Mouse (Mus musculus): ENCODE results near the gene Stxbp3. TPM values are rescaled to one million over a fixed set of nuclear protein-coding genes. Genes with fewer than 3 reads are reported as not detected.
"Not testable (repeated sequence)": the region's sequence is repeated elsewhere in the genome, so short reads cannot be mapped to it uniquely, and the experiment has no call there.

Gene Stxbp3
- polyA plus RNA-seq, 1 experiment: 21.5 TPM

DNA sequence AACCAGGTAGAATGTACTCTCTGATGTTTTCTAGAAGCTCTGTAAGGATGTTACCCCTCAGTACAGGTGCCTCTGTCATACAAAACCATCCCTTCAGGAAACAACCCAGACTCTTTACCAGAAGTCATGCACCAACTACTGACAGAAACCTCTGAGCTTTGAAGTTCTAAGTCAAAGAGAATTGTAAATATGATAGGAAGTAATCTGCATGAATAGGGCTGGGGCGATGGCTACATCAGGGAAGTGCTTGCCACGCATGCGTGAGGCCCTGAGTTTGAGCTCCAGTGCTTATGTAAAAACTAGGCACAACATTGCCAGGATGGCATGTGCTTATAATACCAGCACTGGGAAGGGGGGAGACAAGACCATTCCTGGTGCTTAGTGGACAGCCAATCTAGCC, 25.4 kb upstream of the Stxbp3 start:
- H3K4me3 ChIP-seq (ENCODE audit: insufficient read depth, low read depth, low read length): no peak overlapping the region
- peak overlapping the region; percentile 75 for H3K27ac ChIP-seq (replicated peaks; ENCODE audit: low read depth, low read length)
- H3K4me1 ChIP-seq (ENCODE audit: control insufficient read depth, insufficient read depth, insufficient read length, low read length): no peaks in the 10 kb centered on the region

DNA sequence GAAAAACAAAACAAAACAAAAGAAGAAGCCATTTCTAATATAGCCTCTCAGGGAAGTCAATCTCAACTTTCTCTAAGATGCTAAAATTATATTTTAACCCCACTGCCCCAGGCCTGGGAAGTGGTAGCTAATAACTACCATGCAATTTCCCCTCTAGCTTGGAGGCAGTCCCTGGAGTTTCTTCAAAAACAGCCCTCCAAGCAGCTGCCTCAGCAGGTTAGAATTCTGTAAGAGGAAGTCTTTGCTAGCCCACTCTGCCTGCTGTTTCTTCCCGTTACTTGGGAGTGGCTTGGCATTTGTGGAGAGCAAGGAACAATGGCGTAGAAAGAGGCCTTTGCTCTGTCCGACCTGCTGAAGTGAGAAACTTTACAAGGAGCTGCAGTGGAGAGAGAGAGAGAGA, 24.8 kb upstream of the Stxbp3 start:
- Histone ChIP-seq H3K4me1 (ENCODE audit: control insufficient read depth, insufficient read depth, insufficient read length, low read length) (no peaks in the 10 kb centered on the region), H3K27ac (replicated peaks; ENCODE audit: low read depth, low read length) (peak overlapping the region; percentile 75), H3K4me3 (ENCODE audit: insufficient read depth, low read depth, low read length) (no peak overlapping the region)

- no peak overlapping the region for H3K27ac ChIP-seq (replicated peaks; ENCODE audit: low read depth, low read length)
- H3K4me1 ChIP-seq (ENCODE audit: control insufficient read depth, insufficient read depth, insufficient read length, low read length): no peaks in the 10 kb centered on the region
- H3K4me3 ChIP-seq (ENCODE audit: insufficient read depth, low read depth, low read length): no peak overlapping the region
Measured at GRCm38 (mm10) chr3:108863091-108863490, 22.8 kb upstream of the Stxbp3 start.

GRCm38 (mm10) chr3:108862282-108862681, 22.0 kb upstream of the Stxbp3 start:
- not testable (repeated sequence) for H3K4me3 ChIP-seq (ENCODE audit: insufficient read depth, low read depth, low read length); H3K4me1 ChIP-seq (ENCODE audit: control insufficient read depth, insufficient read depth, insufficient read length, low read length)

DNA sequence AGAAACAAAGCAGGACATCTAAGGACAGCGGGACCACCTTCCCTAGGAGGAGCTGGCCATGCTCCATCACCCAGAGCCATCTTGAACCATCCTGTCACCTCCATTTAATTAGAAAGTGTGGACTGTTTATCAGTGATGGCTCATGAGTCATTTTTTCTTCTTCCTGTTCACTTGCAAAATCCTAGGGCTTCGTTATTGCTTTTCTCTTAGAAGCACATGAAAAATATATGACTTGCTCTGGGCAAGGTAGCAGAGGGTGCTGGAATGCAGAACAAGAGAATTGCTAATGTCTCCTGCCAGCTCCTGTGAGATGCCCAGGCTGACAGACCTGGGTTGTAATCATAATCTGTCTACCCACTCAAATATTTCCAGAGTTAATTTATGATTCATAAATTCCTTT, 20.5 kb upstream of the Stxbp3 start:
- Histone ChIP-seq H3K27ac (replicated peaks; ENCODE audit: low read depth, low read length) (no peak overlapping the region), H3K4me1 (ENCODE audit: control insufficient read depth, insufficient read depth, insufficient read length, low read length) (no peaks in the 10 kb centered on the region; the same call in 1 of the 2 replicates), H3K4me3 (ENCODE audit: insufficient read depth, low read depth, low read length) (no peak overlapping the region)

More at GRCm38 (mm10) chr3:108862282-108862681, 22.0 kb upstream of the Stxbp3 start:
- not testable (repeated sequence) for H3K27ac ChIP-seq (replicated peaks; ENCODE audit: low read depth, low read length)

GRCm38 (mm10) chr3:108858231-108858770, 18.0 kb upstream of the Stxbp3 start:
- Histone ChIP-seq H3K27ac (replicated peaks; ENCODE audit: low read depth, low read length) (peak overlapping the region; percentile 71), H3K4me3 (ENCODE audit: insufficient read depth, low read depth, low read length) (no peak overlapping the region), H3K4me1 (ENCODE audit: control insufficient read depth, insufficient read depth, insufficient read length, low read length) (peaks cover 3% of the 10 kb centered on the region; the same call in 1 of the 2 replicates)

- Histone ChIP-seq H3K27ac (replicated peaks; ENCODE audit: low read depth, low read length) (peak overlapping the region; percentile 71), H3K4me3 (ENCODE audit: insufficient read depth, low read depth, low read length) (no peak overlapping the region), H3K4me1 (ENCODE audit: control insufficient read depth, insufficient read depth, insufficient read length, low read length) (peaks cover 3% of the 10 kb centered on the region; the same call in 1 of the 2 replicates)
Measured at GRCm38 (mm10) chr3:108857714-108858113, 17.4 kb upstream of the Stxbp3 start.

GRCm38 (mm10) chr3:108857124-108857470, 16.8 kb upstream of the Stxbp3 start:
- Histone ChIP-seq H3K27ac (replicated peaks; ENCODE audit: low read depth, low read length) (0 out of 2 replicates have a peak overlapping the region, but pooled peaks have one; percentile 0), H3K4me3 (ENCODE audit: insufficient read depth, low read depth, low read length) (no peak overlapping the region), H3K4me1 (ENCODE audit: control insufficient read depth, insufficient read depth, insufficient read length, low read length) (peaks cover 3% of the 10 kb centered on the region; the same call in 1 of the 2 replicates)

DNA sequence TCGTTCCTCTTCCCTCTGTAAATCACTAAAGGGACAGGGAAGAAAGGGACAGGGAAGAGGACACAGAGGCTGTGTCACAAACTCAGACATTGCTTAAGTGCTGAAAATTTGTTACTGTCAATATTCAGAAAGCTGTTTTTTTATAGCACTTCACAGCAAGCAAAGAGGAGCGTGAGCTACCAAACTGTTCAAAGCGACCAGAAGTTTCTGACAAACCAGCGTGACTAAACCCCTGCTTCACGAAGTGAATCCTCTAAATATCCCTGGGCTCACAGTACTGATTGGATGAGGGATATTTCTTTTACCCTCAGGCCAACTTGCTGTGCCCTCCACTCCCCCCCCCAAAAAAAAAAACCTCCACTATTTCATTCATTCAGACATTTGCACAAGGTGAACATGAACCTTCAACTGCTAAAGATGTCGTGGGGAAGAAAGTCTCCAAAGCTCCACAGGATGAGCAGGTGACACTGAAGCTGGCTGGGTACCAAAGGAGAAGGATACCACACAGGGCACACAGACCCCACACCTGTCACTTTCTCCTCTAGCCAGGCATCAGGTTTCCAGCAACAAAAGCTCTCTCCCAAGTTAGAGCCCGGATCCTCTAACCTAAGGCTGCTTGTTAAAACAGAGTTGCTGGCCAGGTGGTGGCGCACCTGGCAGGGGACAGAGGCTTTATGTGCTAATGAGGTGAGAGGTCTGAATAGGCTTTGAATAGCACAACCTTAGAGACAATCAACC, 16.2 kb upstream of the Stxbp3 start:
- peaks cover 3% of the 10 kb centered on the region; the same call in 1 of the 2 replicates for H3K4me1 ChIP-seq (ENCODE audit: control insufficient read depth, insufficient read depth, insufficient read length, low read length)
- peak overlapping the region; percentile 71 for H3K27ac ChIP-seq (replicated peaks; ENCODE audit: low read depth, low read length)
- no peak overlapping the region for H3K4me3 ChIP-seq (ENCODE audit: insufficient read depth, low read depth, low read length)

DNA sequence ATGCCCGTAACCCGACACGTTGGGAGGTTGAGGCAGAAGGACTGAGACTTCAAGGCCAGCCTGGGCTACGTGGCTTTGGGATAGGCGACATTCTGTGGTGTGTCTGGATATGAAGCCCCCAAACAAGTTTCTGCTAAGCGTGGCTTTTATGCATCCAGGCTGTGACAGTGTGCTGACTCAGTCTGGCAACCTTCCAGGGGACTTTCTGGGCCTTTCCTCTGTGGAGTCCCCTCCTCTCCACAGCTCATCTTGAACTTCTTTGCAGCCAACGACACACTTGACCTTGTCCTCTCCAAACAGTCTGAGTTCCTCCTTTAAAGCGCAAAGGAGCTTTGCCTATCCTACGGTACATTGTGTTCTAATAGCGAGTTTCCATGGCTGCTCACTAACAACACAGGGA, 15.5 kb upstream of the Stxbp3 start:
- H3K4me3 ChIP-seq (ENCODE audit: insufficient read depth, low read depth, low read length): no peak overlapping the region
- peaks cover 3% of the 10 kb centered on the region; the same call in 1 of the 2 replicates for H3K4me1 ChIP-seq (ENCODE audit: control insufficient read depth, insufficient read depth, insufficient read length, low read length)
- peak overlapping the region; percentile 80 for H3K27ac ChIP-seq (replicated peaks; ENCODE audit: low read depth, low read length)

GRCm38 (mm10) chr3:108855371-108855770, 15.0 kb upstream of the Stxbp3 start:
- Histone ChIP-seq H3K4me3 (ENCODE audit: insufficient read depth, low read depth, low read length) (no peak overlapping the region), H3K4me1 (ENCODE audit: control insufficient read depth, insufficient read depth, insufficient read length, low read length) (peaks cover 3% of the 10 kb centered on the region; the same call in 1 of the 2 replicates), H3K27ac (replicated peaks; ENCODE audit: low read depth, low read length) (peak overlapping the region; percentile 80)

GRCm38 (mm10) chr3:108853266-108853665, 12.9 kb upstream of the Stxbp3 start:
- Histone ChIP-seq H3K4me1 (ENCODE audit: control insufficient read depth, insufficient read depth, insufficient read length, low read length) (peaks cover 3% of the 10 kb centered on the region; the same call in 1 of the 2 replicates), H3K4me3 (ENCODE audit: insufficient read depth, low read depth, low read length) (no peak overlapping the region), H3K27ac (replicated peaks; ENCODE audit: low read depth, low read length) (no peak overlapping the region)

- H3K27ac ChIP-seq (replicated peaks; ENCODE audit: low read depth, low read length): peak overlapping the region; percentile 44; the same call in 1 of the 2 replicates
- no peak overlapping the region for H3K4me3 ChIP-seq (ENCODE audit: insufficient read depth, low read depth, low read length)
- peaks cover 3% of the 10 kb centered on the region; the same call in 1 of the 2 replicates for H3K4me1 ChIP-seq (ENCODE audit: control insufficient read depth, insufficient read depth, insufficient read length, low read length)
Measured at GRCm38 (mm10) chr3:108851996-108852697, 11.8 kb upstream of the Stxbp3 start.

- no peak overlapping the region for H3K4me3 ChIP-seq (ENCODE audit: insufficient read depth, low read depth, low read length)
- 0 out of 2 replicates have a peak, but pooled peaks cover 3% of the 10 kb centered on the region for H3K4me1 ChIP-seq (ENCODE audit: control insufficient read depth, insufficient read depth, insufficient read length, low read length)
- no peak overlapping the region for H3K27ac ChIP-seq (replicated peaks; ENCODE audit: low read depth, low read length)
Measured at GRCm38 (mm10) chr3:108851554-108851953, 11.2 kb upstream of the Stxbp3 start.

- H3K4me3 ChIP-seq (ENCODE audit: insufficient read depth, low read depth, low read length): no peak overlapping the region
- H3K27ac ChIP-seq (replicated peaks; ENCODE audit: low read depth, low read length): peak overlapping the region; percentile 60
- 0 out of 2 replicates have a peak, but pooled peaks cover 3% of the 10 kb centered on the region for H3K4me1 ChIP-seq (ENCODE audit: control insufficient read depth, insufficient read depth, insufficient read length, low read length)
Measured at GRCm38 (mm10) chr3:108851075-108851474, 10.7 kb upstream of the Stxbp3 start.

Measured in brown adipose tissue, adult 24 weeks (tissue).